Mouse (Mus musculus) thymus, postnatal 36 days (tissue): ENCODE measurements around the gene Vmn2r24.
"Not testable (repeated sequence)": the region's sequence is repeated elsewhere in the genome, so short reads cannot be mapped to it uniquely, and the experiment has no call there.

Source experiments
- DNase-seq, 2 experiments: peaks; one replicate each; pipeline ENCODE4 v3.0.0; 2022; ENCODE audit warnings: mixed read lengths in 2 of 2

The Vmn2r24 gene

GRCm38 (mm10) chr6:123778579-123778978, at the start of gene Vmn2r24:
Vmn2r24 (plus strand) TSS chr6:123778879.
- DNase-seq: no peak

DNA sequence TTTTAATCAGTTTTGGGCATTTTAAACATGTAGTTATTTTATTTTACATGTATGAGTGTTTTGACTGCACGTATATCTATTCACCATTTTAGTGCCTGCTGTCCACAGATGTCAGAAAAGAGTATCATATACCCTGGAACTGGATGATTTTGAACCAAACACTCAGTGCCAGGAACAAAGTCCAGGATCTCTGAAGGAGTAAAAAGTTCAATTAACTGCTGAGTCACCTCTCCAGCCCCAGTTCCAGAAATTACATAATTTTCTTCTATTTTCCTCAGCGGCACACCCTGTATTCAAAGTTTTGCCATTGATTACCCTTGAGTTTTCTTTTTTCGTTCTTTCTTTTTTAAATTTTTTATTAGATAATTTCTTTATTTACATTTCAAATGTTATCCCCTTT, 8.6 kb upstream of the Vmn2r24 start:
- DNase-seq: no peak

GRCm38 (mm10) chr6:123784857-123785256, 6.2 kb downstream of the Vmn2r24 start:
- DNase-seq: no peak

DNA sequence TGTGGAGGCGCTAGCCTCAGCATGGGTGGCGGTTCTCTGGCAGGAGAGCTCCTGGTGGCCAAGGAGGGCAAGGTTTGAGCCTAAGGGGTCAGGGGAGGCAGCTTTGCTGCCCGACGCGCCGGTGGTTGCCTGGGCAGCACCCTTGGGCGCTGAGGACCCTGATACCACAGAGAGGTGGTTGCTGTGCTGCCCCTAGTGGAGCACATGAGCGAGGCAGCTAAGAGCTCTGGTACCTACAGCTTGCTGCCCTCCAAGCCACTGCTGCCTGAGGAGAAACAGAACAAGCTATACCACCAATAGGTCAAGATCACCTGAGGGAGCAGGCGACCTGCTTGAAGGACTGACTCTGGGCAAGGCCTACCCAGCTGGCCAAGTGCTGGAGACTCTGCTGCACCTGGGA, 15.1 kb downstream of the Vmn2r24 start:
- DNase-seq: peak in 1 of 2 experiments; percentile 3

DNA sequence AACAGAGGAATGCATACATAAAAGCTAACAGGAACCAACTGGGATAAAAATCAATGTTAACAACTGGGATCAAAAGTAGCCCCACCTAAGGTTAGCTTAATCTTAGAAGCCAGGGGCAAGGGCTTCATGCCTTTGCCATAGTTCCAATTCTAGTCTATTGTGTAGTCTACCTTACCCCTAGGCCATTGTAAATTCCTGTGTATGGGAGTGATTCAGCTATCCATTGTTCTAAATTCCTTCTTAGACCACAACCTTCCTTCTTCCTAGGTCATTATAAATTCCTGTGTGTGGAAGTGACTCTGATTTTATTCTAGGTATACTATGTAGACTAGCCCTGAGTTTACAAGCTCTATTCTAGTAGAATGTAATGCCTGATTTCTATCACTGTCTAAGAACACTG, 31.6 kb downstream of the Vmn2r24 start:
- not testable (repeated sequence) for DNase-seq

DNA sequence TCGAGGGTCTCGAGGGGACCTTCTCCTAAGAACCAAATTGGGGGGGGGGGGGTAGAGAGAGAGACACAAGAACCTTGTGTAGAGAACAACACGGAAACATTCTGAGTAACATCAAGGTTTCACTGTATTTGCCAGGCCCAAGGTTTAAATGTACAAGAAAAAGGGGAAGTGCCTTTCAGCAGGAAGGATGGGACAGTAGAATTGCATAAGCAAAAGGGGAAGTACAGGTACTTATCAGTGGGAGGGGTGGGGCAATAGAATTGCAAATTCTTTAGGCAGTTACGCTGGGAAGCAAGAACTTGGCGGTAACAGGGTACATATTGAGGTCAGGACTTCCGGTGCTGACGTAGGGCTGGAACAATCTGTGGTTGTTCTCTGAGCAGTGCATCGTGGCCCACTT, 41.3 kb downstream of the Vmn2r24 start:
- no peak for DNase-seq

DNA sequence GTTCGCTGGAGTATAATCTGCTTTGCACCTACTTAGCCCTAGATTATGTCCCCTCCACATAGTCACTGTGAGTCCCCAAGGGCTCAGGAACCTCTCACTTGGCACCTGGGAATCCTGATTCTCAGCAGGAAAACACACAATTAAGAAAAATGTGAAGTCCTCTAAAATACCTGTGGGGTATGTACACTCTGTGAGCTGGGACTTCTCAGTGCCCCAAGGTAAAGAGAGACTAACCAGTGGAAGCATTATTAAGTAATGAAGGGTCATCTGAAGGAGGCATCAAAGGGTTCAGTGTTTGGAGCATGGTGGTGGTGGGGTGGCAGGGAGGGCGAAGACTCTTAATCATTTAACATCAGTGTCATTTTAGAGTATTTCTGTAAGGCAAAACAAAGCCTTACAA, 74.7 kb downstream of the Vmn2r24 start, which contains the start of gene Vmn2r25:
Vmn2r25 (minus strand) TSS at position 101 of the 400 bp plus-strand sequence.
- not testable (repeated sequence) for DNase-seq
